Mouse (Mus musculus) kidney, adult 2 months (tissue): ENCODE data around the gene Gm6993. TPM values are rescaled to one million over a fixed set of nuclear protein-coding genes. Genes with fewer than 3 reads are reported as not detected.

Source experiments
- DNase-seq: peaks from one replicate; pipeline ENCODE4 v3.0.0; 2021
- H3K27ac ChIP-seq: fragments of 200-500 bp; 2 replicates; pipeline ENCODE4 v1.5.1; 2012; ENCODE audit warnings: low read depth, low read length, control low read depth, inconsistent platforms; ENCODE audit not compliant: insufficient read depth
- H3K27me3 ChIP-seq: fragments of 200-500 bp; replicated peaks from 2 replicates; pipeline ENCODE4 v1.6.1; 2012; ENCODE audit warnings: mild to moderate bottlenecking, moderate library complexity, low read length, inconsistent platforms; ENCODE audit not compliant: control insufficient read depth, insufficient read depth
- H3K36me3 ChIP-seq: fragments of 200-500 bp; 2 replicates; pipeline ENCODE4 v1.6.1; 2012; ENCODE audit warnings: mild to moderate bottlenecking, moderate library complexity, low read length, inconsistent platforms; ENCODE audit not compliant: control insufficient read depth, insufficient read depth
- H3K4me1 ChIP-seq: fragments of 200-500 bp; 2 replicates; pipeline ENCODE4 v1.6.1; 2011; ENCODE audit warnings: low read length; ENCODE audit not compliant: control insufficient read depth, insufficient read depth
- H3K4me3 ChIP-seq: fragments of 200-500 bp; 2 replicates; pipeline ENCODE4 v1.5.1; 2011; ENCODE audit warnings: mild to moderate bottlenecking, low read depth, low read length, control low read depth; ENCODE audit not compliant: insufficient read depth
- CTCF ChIP-seq: fragments of 200-500 bp; conservative IDR thresholded peaks from 2 replicates; pipeline ENCODE4 v1.5.1; 2011; ENCODE audit warnings: low read depth, mild to moderate bottlenecking, control low read depth, low read length, moderate library complexity, mixed read lengths; ENCODE audit not compliant: insufficient read depth, insufficient read length
- POLR2A ChIP-seq: fragments of 200-500 bp; IDR thresholded peaks from one replicate; pipeline ENCODE4 v1.6.1; 2011; ENCODE audit warnings: low read depth, low read length, control low read depth
- WGBS: fragments of 180-500 bp; shearing (Covaris S2); methylation state at CpG from one replicate; pipeline ENCODE4 v1.1.7; 2018; 5-methylcytosine and 5-hydroxymethylcytosine counted together
- polyA plus RNA-seq: library from polyadenylated mRNA; depleted of rRNA; stranded (reverse); fragments of >200 nt; gene quantifications from 2 replicates; pipeline ENCODE4 v1.2.3, GENCODE M21; 2012

Gene Gm6993
- polyA plus RNA-seq, 1 experiment = not detected

- peaks cover 3% of the 10 kb centered on the region; the same call in 1 of the 2 replicates for H3K4me1 ChIP-seq
- H3K36me3 ChIP-seq = no peaks in the 10 kb centered on the region
- DNase-seq = peak; percentile 48
- H3K27ac ChIP-seq = no peak overlapping the region
- H3K27me3 ChIP-seq = no peaks in the 10 kb centered on the region
- TF ChIP-seq CTCF (no peak), POLR2A (no peak)
- 41% methylated on average over 3 of the region's 3 CpGs for WGBS
- no peak overlapping the region for H3K4me3 ChIP-seq
Observed at GRCm38 (mm10) chr12:31248165-31248564, 7.6 kb downstream of the Gm6993 start.

GRCm38 (mm10) chr12:31248681-31249080, 8.1 kb downstream of the Gm6993 start:
- H3K27ac ChIP-seq = no peak overlapping the region

GRCm38 (mm10) chr12:31252259-31252658, 11.7 kb downstream of the Gm6993 start:
- H3K27me3 ChIP-seq = no peaks in the 10 kb centered on the region
- H3K27ac ChIP-seq = no peak overlapping the region
- TF ChIP-seq POLR2A (no peak), CTCF (no peak)

More at GRCm38 (mm10) chr12:31248681-31249080, 8.1 kb downstream of the Gm6993 start:
- Histone ChIP-seq H3K27me3 (no peaks in the 10 kb centered on the region), H3K4me3 (no peak overlapping the region), H3K4me1 (peaks cover 3% of the 10 kb centered on the region; the same call in 1 of the 2 replicates), H3K36me3 (no peaks in the 10 kb centered on the region)
- 47% methylated on average over 10 of the region's 10 CpGs for WGBS
- DNase-seq = no peak
- TF ChIP-seq CTCF (no peak), POLR2A (no peak)

GRCm38 (mm10) chr12:31254978-31255377, 14.4 kb downstream of the Gm6993 start:
- WGBS = 69% methylated on average over 8 of the region's 8 CpGs
- no peaks in the 10 kb centered on the region for H3K27me3 ChIP-seq
- TF ChIP-seq CTCF = no peak
- no peak for TF ChIP-seq POLR2A
- H3K4me3 ChIP-seq = no peak overlapping the region
- H3K36me3 ChIP-seq = no peaks in the 10 kb centered on the region
- no peak overlapping the region for H3K27ac ChIP-seq
- DNase-seq = no peak
- H3K4me1 ChIP-seq = peaks cover 14% of the 10 kb centered on the region

More at GRCm38 (mm10) chr12:31252259-31252658, 11.7 kb downstream of the Gm6993 start:
- Histone ChIP-seq H3K4me3 (no peak overlapping the region), H3K4me1 (peaks cover 17% of the 10 kb centered on the region), H3K36me3 (no peaks in the 10 kb centered on the region)
- no peak for DNase-seq
- WGBS = 56% methylated on average over 4 of the region's 4 CpGs

GRCm38 (mm10) chr12:31256121-31256903, 15.7 kb downstream of the Gm6993 start:
- TF ChIP-seq CTCF (no peak), POLR2A (no peak)
- Histone ChIP-seq H3K27me3 (no peaks in the 10 kb centered on the region), H3K4me1 (peaks cover 14% of the 10 kb centered on the region), H3K4me3 (no peak overlapping the region), H3K36me3 (no peaks in the 10 kb centered on the region), H3K27ac (peak overlapping the region; percentile 90)
- WGBS = 44% methylated on average over 9 of the region's 9 CpGs
- peak; percentile 94 for DNase-seq

GRCm38 (mm10) chr12:31261882-31262281, 21.3 kb downstream of the Gm6993 start:
- no peaks in the 10 kb centered on the region; the same call in 1 of the 2 replicates for H3K36me3 ChIP-seq
- WGBS = 77% methylated on average over 3 of the region's 3 CpGs
- DNase-seq = no peak
- TF ChIP-seq CTCF (no peak), POLR2A (no peak)
- no peak overlapping the region for H3K4me3 ChIP-seq
- H3K4me1 ChIP-seq = peaks cover 10% of the 10 kb centered on the region; the same call in 1 of the 2 replicates
- H3K27me3 ChIP-seq = no peaks in the 10 kb centered on the region
- H3K27ac ChIP-seq = no peak overlapping the region

GRCm38 (mm10) chr12:31263921-31264320, 23.4 kb downstream of the Gm6993 start:
- H3K27ac ChIP-seq = peak overlapping the region; percentile 93
- 0 out of 2 replicates have a peak overlapping the region, but pooled peaks have one; percentile 63 for H3K4me3 ChIP-seq
- no peaks in the 10 kb centered on the region for H3K27me3 ChIP-seq
- no peaks in the 10 kb centered on the region; the same call in 1 of the 2 replicates for H3K36me3 ChIP-seq
- peaks cover 21% of the 10 kb centered on the region for H3K4me1 ChIP-seq
- no peak for TF ChIP-seq CTCF
- TF ChIP-seq POLR2A = no peak
- peak; percentile 94 for DNase-seq
- WGBS = 32% methylated on average over 7 of the region's 7 CpGs
